Mouse (Mus musculus): ENCODE results near the gene Hdac6.

The Hdac6 gene

GRCm38 (mm10) chrX:7919601-7920383 is 27.9 kb downstream of the Hdac6 start, which contains the start of gene Pcsk1n:
Pcsk1n (plus strand) TSS chrX:7919822.
- in situ Hi-C loops (cut with MseI, MboI), result loop anchor here (5.0 to 25.0 kb wide), 4 partner anchors 93 to 195 kb away; partner anchors contain the start of gene Glod5 (in 1 of the 2)

- in situ Hi-C loops (cut with MseI, MboI), result loop anchor here (5.0 to 25.0 kb wide), 3 partner anchors 99 to 197 kb away; partner anchors contain the start of gene Glod5 (in 1 of the 2)
Observed at GRCm38 (mm10) chrX:7917960-7918359, 29.7 kb downstream of the Hdac6 start.

GRCm38 (mm10) chrX:7915669-7916068 is 32.0 kb downstream of the Hdac6 start:
- in situ Hi-C loops (cut with MseI, MboI), result loop anchor here (5.0 to 25.0 kb wide), 3 partner anchors 102 to 199 kb away; partner anchors contain the start of gene Glod5 (in 1 of the 2)

GRCm38 (mm10) chrX:7910473-7910872 is 37.2 kb downstream of the Hdac6 start:
- in situ Hi-C loops (cut with MseI, MboI), result loop anchor here (10.0 to 25.0 kb wide), 2 partner anchors 202 to 204 kb away; no protein-coding TSS in a partner anchor

- in situ Hi-C loops (cut with MseI, MboI), result loop anchor here in 1 of 2 experiments (25.0 kb wide), 1 partner anchor 203 kb away; no protein-coding TSS in a partner anchor
Observed at GRCm38 (mm10) chrX:7909242-7909641, 38.4 kb downstream of the Hdac6 start, which contains the start of gene Gm10490. Gm10490 (plus strand) TSS chrX:7909542.

GRCm38 (mm10) chrX:7907735-7908134 is 40.0 kb downstream of the Hdac6 start, which contains the start of gene Gm10491:
Gm10491 (minus strand) TSS chrX:7907835.
- in situ Hi-C loops (cut with MseI, MboI), result loop anchor here in 1 of 2 experiments (25.0 kb wide), 1 partner anchor 205 kb away; no protein-coding TSS in a partner anchor

- in situ Hi-C loops (cut with MseI, MboI), result loop anchor here in 1 of 2 experiments (25.0 kb wide), 1 partner anchor 208 kb away; no protein-coding TSS in a partner anchor
Observed at GRCm38 (mm10) chrX:7904441-7904840, 43.2 kb downstream of the Hdac6 start.

GRCm38 (mm10) chrX:7898880-7899874 is 48.5 kb downstream of the Hdac6 start, which contains the start of the genes Pqbp1 and Timm17b:
Pqbp1 (minus strand) TSS chrX:7899269.
Timm17b (plus strand) TSS chrX:7899357.
- in situ Hi-C loops (cut with MseI, MboI), result no loop called here

GRCm38 (mm10) chrX:7898211-7898610 is 49.5 kb downstream of the Hdac6 start:
- in situ Hi-C loops (cut with MseI, MboI), result no loop called here

GRCm38 (mm10) chrX:7883841-7884567 is 63.7 kb downstream of the Hdac6 start, which contains the start of gene Slc35a2:
Slc35a2 (plus strand) TSS chrX:7884028.
- in situ Hi-C loops (cut with MseI, MboI), result no loop called here

Measured in mouse trophoblast stem cell (cell line).